Mouse (Mus musculus) kidney, adult 2 months (tissue): ENCODE results near the gene Dus3l.

Source experiments
- CTCF ChIP-seq: fragments of 200-500 bp; conservative IDR thresholded peaks from 2 replicates; pipeline ENCODE4 v1.5.1; 2011; ENCODE audit warnings: low read depth, mild to moderate bottlenecking, control low read depth, low read length, moderate library complexity, mixed read lengths; ENCODE audit not compliant: insufficient read depth, insufficient read length
- POLR2A ChIP-seq: fragments of 200-500 bp; IDR thresholded peaks from one replicate; pipeline ENCODE4 v1.6.1; 2011; ENCODE audit warnings: low read depth, low read length, control low read depth

DNA sequence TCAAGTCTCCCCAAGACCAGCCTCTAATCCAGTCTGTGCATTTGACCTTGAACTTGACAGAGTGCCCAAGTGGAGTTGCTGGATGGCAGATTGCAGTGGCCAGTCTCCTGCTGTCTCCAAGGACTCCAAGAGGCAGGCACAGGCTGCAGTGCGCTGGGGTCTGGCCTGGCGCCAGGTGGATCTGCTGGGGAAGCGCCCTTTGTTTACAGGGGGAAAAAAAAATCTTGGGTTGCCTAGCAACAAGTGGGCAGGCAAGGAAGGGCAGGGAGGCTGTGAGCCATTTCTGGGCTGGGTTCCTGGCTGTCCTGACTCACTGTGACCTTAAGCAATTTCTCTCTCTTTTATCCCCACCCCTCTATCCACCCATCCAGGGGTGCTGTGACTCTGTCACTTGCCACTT is 45.7 kb downstream of the Dus3l start:
- no peak for TF ChIP-seq CTCF
- TF ChIP-seq POLR2A: no peak
